Mouse (Mus musculus) bone marrow macrophage, adult 2 months (primary cell): ENCODE data around the gene Hivep3.

Source experiments
- CTCF ChIP-seq: IDR thresholded peaks from 2 replicates; pipeline ENCODE4 v1.5.1; 2012; ENCODE audit warnings: low read depth, mild to moderate bottlenecking, low read length, moderate library complexity
- POLR2A ChIP-seq: IDR thresholded peaks from 2 replicates; pipeline ENCODE4 v1.6.1; 2012; ENCODE audit warnings: mild to moderate bottlenecking, low read depth, low read length, borderline replicate concordance

DNA sequence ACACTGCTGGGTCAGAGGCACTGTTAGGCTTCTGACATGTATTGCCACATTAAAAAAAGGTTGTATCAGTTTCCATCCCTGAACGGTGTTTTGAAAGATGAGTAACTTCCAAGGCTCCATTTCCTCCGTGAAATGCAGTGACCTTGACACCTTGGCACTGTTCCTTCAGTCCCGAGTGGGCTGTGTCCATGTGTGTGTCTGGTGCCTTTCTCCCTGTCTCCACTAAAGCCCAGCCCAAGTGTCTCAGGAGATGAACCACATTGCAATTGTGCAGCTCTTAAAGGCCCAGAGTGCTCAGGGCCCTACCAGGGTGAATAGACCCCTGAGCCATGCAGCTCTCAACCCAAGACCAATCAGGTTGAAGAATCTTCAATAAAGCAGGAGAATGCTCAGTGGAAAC lies 153.0 kb downstream of the Hivep3 start:
- no peak for TF ChIP-seq CTCF
- TF ChIP-seq POLR2A = no peak
